Mouse (Mus musculus): ENCODE measurements around the gene Ptch1.

Ptch1 gene

GRCm38 (mm10) chr13:63540584-63540983 lies 32.8 kb downstream of the Ptch1 start:
- no peak for DNase-seq (ENCODE audit: low read depth, low spot score)

GRCm38 (mm10) chr13:63534981-63535380 lies 38.4 kb downstream of the Ptch1 start:
- DNase-seq (ENCODE audit: low read depth, low spot score) = no peak

- no peak for DNase-seq (ENCODE audit: low read depth, low spot score)
Observed at GRCm38 (mm10) chr13:63530857-63531256, 42.5 kb downstream of the Ptch1 start.

GRCm38 (mm10) chr13:63530371-63530764 lies 43.0 kb downstream of the Ptch1 start:
- no peak for DNase-seq (ENCODE audit: low read depth, low spot score)

- DNase-seq (ENCODE audit: low read depth, low spot score) = no peak
Observed at GRCm38 (mm10) chr13:63529602-63530370, 43.6 kb downstream of the Ptch1 start.

GRCm38 (mm10) chr13:63528852-63529251 lies 44.5 kb downstream of the Ptch1 start:
- DNase-seq (ENCODE audit: low read depth, low spot score) = no peak

- DNase-seq (ENCODE audit: low read depth, low spot score) = peak; percentile 54
Observed at GRCm38 (mm10) chr13:63528164-63528675, 45.2 kb downstream of the Ptch1 start.

GRCm38 (mm10) chr13:63525571-63526197 lies 47.7 kb downstream of the Ptch1 start:
- no peak for DNase-seq (ENCODE audit: low read depth, low spot score)

GRCm38 (mm10) chr13:63524608-63525570 lies 48.5 kb downstream of the Ptch1 start:
- DNase-seq (ENCODE audit: low read depth, low spot score) = peak; percentile 79

GRCm38 (mm10) chr13:63524061-63524460 lies 49.3 kb downstream of the Ptch1 start:
- DNase-seq (ENCODE audit: low read depth, low spot score) = no peak

GRCm38 (mm10) chr13:63522832-63523231 lies 50.6 kb downstream of the Ptch1 start:
- DNase-seq (ENCODE audit: low read depth, low spot score) = no peak

GRCm38 (mm10) chr13:63520110-63520509 lies 53.3 kb downstream of the Ptch1 start:
- no peak for DNase-seq (ENCODE audit: low read depth, low spot score)

GRCm38 (mm10) chr13:63516535-63516934 lies 56.9 kb downstream of the Ptch1 start:
- DNase-seq (ENCODE audit: low read depth, low spot score) = no peak

- no peak for DNase-seq (ENCODE audit: low read depth, low spot score)
Observed at GRCm38 (mm10) chr13:63515542-63515941, 57.9 kb downstream of the Ptch1 start.

GRCm38 (mm10) chr13:63514931-63515360 lies 58.5 kb downstream of the Ptch1 start:
- DNase-seq (ENCODE audit: low read depth, low spot score) = no peak

GRCm38 (mm10) chr13:63513374-63514098 lies 59.9 kb downstream of the Ptch1 start:
- DNase-seq (ENCODE audit: low read depth, low spot score) = peak; percentile 24

- DNase-seq (ENCODE audit: low read depth, low spot score) = no peak
Observed at GRCm38 (mm10) chr13:63512411-63512810, 61.0 kb downstream of the Ptch1 start.

- no peak for DNase-seq (ENCODE audit: low read depth, low spot score)
Observed at GRCm38 (mm10) chr13:63507821-63508220, 65.6 kb downstream of the Ptch1 start.

- DNase-seq (ENCODE audit: low read depth, low spot score) = no peak
Observed at GRCm38 (mm10) chr13:63507001-63507556, 66.3 kb downstream of the Ptch1 start.

- no peak for DNase-seq (ENCODE audit: low read depth, low spot score)
Observed at GRCm38 (mm10) chr13:63506364-63506763, 67.0 kb downstream of the Ptch1 start.

- DNase-seq (ENCODE audit: low read depth, low spot score) = no peak
Observed at GRCm38 (mm10) chr13:63502391-63502790, 71.0 kb downstream of the Ptch1 start.
